Mouse (Mus musculus): Measurements from ENCODE around the gene Rad50. TPM values are rescaled to one million over a fixed set of nuclear protein-coding genes. Genes with fewer than 3 reads are reported as not detected.
A peak's percentile ranks its signal among the peaks of the same experiment; 100 is the strongest.

Rad50 gene
- total and polyA plus RNA-seq, 2 experiments from 2014 or later: 4.1 to 12.8 TPM

GRCm38 (mm10) chr11:53734431-53734830 is 27.3 kb upstream of the Rad50 start:
- H3K4me2 ChIP-seq (ENCODE audit: low read depth, low read length): no peak overlapping the region
- ATAC-seq: no peak

DNA sequence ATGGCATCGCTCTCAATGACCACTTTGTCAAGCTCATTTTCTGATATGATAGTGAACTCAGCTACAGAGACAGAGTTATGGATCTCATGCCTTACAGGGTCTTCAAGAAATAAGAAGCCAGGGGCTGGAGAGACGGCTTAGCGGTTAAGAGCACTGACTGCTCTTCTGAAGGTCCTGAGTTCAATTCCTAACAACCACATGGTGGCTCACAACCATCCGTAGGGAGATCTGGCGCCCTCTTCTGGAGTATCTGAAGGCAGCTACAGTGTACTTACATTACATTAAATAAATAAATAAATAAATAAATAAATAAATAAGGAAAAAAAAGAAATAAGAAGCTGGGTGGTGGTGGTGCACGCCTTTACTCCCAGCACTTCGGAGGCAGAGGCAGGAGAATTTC is 26.7 kb upstream of the Rad50 start:
- Histone ChIP-seq H3K4me3 (ENCODE audit: low read length) (no peak overlapping the region), H3K9ac (replicated peaks; ENCODE audit: low read length) (no peak overlapping the region), H3K36me3 (ENCODE audit: insufficient read depth, low read length) (no peaks in the 10 kb centered on the region), H3K27ac (no peak overlapping the region), H3K4me1 (ENCODE audit: insufficient read depth, low read length) (no peaks in the 10 kb centered on the region), H3K4me2 (ENCODE audit: low read depth, low read length) (no peak overlapping the region), H3K27me3 (ENCODE audit: insufficient read depth, low read length) (no peaks in the 10 kb centered on the region), H3K9me3 (ENCODE audit: low read length) (no peaks in the 10 kb centered on the region)
- 85% methylated on average over 7 of the region's 7 CpGs for WGBS
- ATAC-seq (no peak), DNase-seq (ENCODE audit: low spot score) (no peak)
- TF ChIP-seq CTCF (IDR thresholded peaks at IDR 0.05; ENCODE audit: low read depth): peak; percentile 26; the same call in 1 of the 2 replicates

More at GRCm38 (mm10) chr11:53734431-53734830, 27.3 kb upstream of the Rad50 start:
- Histone ChIP-seq H3K27me3 (ENCODE audit: insufficient read depth, low read length) (no peaks in the 10 kb centered on the region), H3K36me3 (ENCODE audit: insufficient read depth, low read length) (no peaks in the 10 kb centered on the region), H3K9ac (replicated peaks; ENCODE audit: low read length) (no peak overlapping the region), H3K4me1 (ENCODE audit: insufficient read depth, low read length) (no peaks in the 10 kb centered on the region), H3K4me3 (ENCODE audit: low read length) (no peak overlapping the region), H3K27ac (no peak overlapping the region), H3K9me3 (ENCODE audit: low read length) (no peaks in the 10 kb centered on the region)
- no peak for TF ChIP-seq CTCF (IDR thresholded peaks at IDR 0.05; ENCODE audit: low read depth)
- DNase-seq (ENCODE audit: low spot score): no peak
- 82% methylated on average over 2 of the region's 2 CpGs for WGBS

GRCm38 (mm10) chr11:53732244-53732643 is 25.1 kb upstream of the Rad50 start:
- Histone ChIP-seq H3K27ac (no peak overlapping the region), H3K4me2 (ENCODE audit: low read depth, low read length) (no peak overlapping the region), H3K4me3 (ENCODE audit: low read length) (no peak overlapping the region), H3K4me1 (ENCODE audit: insufficient read depth, low read length) (no peaks in the 10 kb centered on the region), H3K9ac (replicated peaks; ENCODE audit: low read length) (no peak overlapping the region), H3K36me3 (ENCODE audit: insufficient read depth, low read length) (no peaks in the 10 kb centered on the region), H3K27me3 (ENCODE audit: insufficient read depth, low read length) (no peaks in the 10 kb centered on the region), H3K9me3 (ENCODE audit: low read length) (no peaks in the 10 kb centered on the region)
- WGBS: 93% methylated on average over 8 of the region's 8 CpGs
- TF ChIP-seq CTCF (IDR thresholded peaks at IDR 0.05; ENCODE audit: low read depth): no peak
- DNase-seq (ENCODE audit: low spot score): no peak
- no peak for ATAC-seq

DNA sequence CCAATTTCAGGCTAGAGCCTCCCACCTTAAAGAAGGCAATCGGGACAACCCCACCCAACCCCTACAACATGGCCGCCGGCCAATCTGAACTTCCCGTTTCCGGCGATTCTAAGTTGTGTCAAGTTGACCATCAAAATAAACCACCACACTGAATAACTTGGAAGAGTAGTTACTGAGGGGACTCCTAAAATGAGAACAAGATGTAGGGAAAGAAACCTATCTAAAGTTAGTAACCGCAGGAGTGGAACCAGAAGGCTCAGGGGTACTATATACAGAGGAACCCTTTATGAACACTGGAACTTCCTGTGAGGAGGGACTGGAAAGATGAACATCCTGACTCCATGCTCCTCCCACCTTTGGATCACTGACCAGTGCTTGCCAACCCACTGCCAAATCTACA is 24.3 kb upstream of the Rad50 start:
- no peak overlapping the region for H3K4me2 ChIP-seq (ENCODE audit: low read depth, low read length)
- DNase-seq (ENCODE audit: low spot score) (no peak), ATAC-seq (no peak)
- no peak overlapping the region for H3K27ac ChIP-seq
- whole genome bisulfite sequencing: 94% methylated on average over 7 of the region's 7 CpGs
- no peak overlapping the region for H3K9ac ChIP-seq (replicated peaks; ENCODE audit: low read length)
- no peak for TF ChIP-seq CTCF (IDR thresholded peaks at IDR 0.05; ENCODE audit: low read depth)
- no peaks in the 10 kb centered on the region for H3K4me1 ChIP-seq (ENCODE audit: insufficient read depth, low read length)
- no peaks in the 10 kb centered on the region for H3K27me3 ChIP-seq (ENCODE audit: insufficient read depth, low read length)
- H3K4me3 ChIP-seq (ENCODE audit: low read length): no peak overlapping the region
- no peaks in the 10 kb centered on the region for H3K9me3 ChIP-seq (ENCODE audit: low read length)
- H3K36me3 ChIP-seq (ENCODE audit: insufficient read depth, low read length): no peaks in the 10 kb centered on the region

- Histone ChIP-seq H3K4me1 (ENCODE audit: insufficient read depth, low read length) (no peaks in the 10 kb centered on the region), H3K4me2 (ENCODE audit: low read depth, low read length) (no peak within 1 kb of the TSS), H3K9ac (replicated peaks; ENCODE audit: low read length) (no peak within 1 kb of the TSS), H3K27me3 (ENCODE audit: insufficient read depth, low read length) (no peaks in the 10 kb centered on the region), H3K9me3 (ENCODE audit: low read length) (no peaks in the 10 kb centered on the region), H3K36me3 (ENCODE audit: insufficient read depth, low read length) (no peaks in the 10 kb centered on the region), H3K4me3 (ENCODE audit: low read length) (no peak within 1 kb of the TSS), H3K27ac (no peak within 1 kb of the TSS)
- ATAC-seq (no peak), DNase-seq (ENCODE audit: low spot score) (no peak)
- 89% methylated on average over 6 of the region's 6 CpGs for WGBS
- TF ChIP-seq CTCF (IDR thresholded peaks at IDR 0.05; ENCODE audit: low read depth): no peak
These were observed 13.6 kb upstream of the Rad50 start, which contains the start of gene Il5 for GRCm38 (mm10) chr11:53720715-53721114. Gene Il5 (plus strand): TSS chr11:53720794.

DNA sequence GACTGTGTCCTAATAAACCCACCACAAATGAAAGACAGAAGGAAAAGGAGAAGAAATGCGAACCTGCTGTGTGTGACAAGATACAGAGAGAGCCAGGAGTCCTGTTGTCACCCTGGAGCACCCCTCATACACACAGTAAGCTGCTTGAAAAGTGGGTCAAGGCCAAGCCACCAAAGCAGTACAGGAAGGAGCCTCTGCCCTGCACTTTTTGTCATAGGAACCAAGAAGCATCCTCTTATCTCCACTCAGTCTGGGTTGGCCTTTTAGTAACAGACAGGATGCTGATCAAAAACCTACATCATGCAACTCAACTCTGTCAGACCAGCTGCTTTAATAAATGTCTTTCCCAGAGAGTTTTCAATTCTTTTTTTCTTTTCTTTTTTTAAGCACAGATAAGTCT is 12.6 kb upstream of the Rad50 start:
- no peak for DNase-seq (ENCODE audit: low spot score)
- no peak for TF ChIP-seq CTCF (IDR thresholded peaks at IDR 0.05; ENCODE audit: low read depth)
- no peak for ATAC-seq
- Histone ChIP-seq H3K4me1 (ENCODE audit: insufficient read depth, low read length) (no peaks in the 10 kb centered on the region), H3K36me3 (ENCODE audit: insufficient read depth, low read length) (no peaks in the 10 kb centered on the region), H3K27me3 (ENCODE audit: insufficient read depth, low read length) (no peaks in the 10 kb centered on the region), H3K9me3 (ENCODE audit: low read length) (no peaks in the 10 kb centered on the region), H3K27ac (no peak overlapping the region), H3K9ac (replicated peaks; ENCODE audit: low read length) (no peak overlapping the region), H3K4me2 (ENCODE audit: low read depth, low read length) (no peak overlapping the region), H3K4me3 (ENCODE audit: low read length) (no peak overlapping the region)
- WGBS: 87% methylated on average over 1 of the region's 1 CpGs

DNA sequence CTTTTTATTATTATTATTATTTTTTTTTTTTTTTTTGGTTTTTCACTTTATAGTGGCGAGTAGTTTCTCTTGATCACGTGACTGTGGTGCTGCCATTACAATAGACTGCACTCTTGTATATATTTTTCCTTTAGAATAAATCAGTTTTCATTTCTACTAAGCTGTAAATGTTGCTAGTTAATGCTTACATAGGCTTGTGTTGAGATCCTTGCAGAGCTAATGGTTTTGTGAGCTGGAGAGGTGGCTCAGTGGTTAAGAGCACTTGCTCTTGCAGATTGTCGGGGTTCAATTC is 545 bp upstream of the Rad50 start:
- 81% methylated on average over 3 of the region's 3 CpGs for WGBS
- no peaks in the 10 kb centered on the region for H3K36me3 ChIP-seq (ENCODE audit: insufficient read depth, low read length)
- no peaks in the 10 kb centered on the region for H3K27me3 ChIP-seq (ENCODE audit: insufficient read depth, low read length)
- no peak for DNase-seq (ENCODE audit: low spot score)
- no peak for ATAC-seq
- peak overlapping the region; percentile 61; the same call in 1 of the 2 replicates for H3K9ac ChIP-seq (replicated peaks; ENCODE audit: low read length)
- H3K4me1 ChIP-seq (ENCODE audit: insufficient read depth, low read length): 0 out of 2 replicates have a peak, but pooled peaks cover 7% of the 10 kb centered on the region
- TF ChIP-seq CTCF (IDR thresholded peaks at IDR 0.05; ENCODE audit: low read depth): no peak
- H3K9me3 ChIP-seq (ENCODE audit: low read length): no peaks in the 10 kb centered on the region
- H3K4me3 ChIP-seq (ENCODE audit: low read length): peak overlapping the region; percentile 75
- H3K27ac ChIP-seq: no peak overlapping the region
- peak overlapping the region; percentile 98 for H3K4me2 ChIP-seq (ENCODE audit: low read depth, low read length)
